Mouse (Mus musculus): ENCODE measurements at regions not wholly inside any gene's neighbourhood (a gene's known extent, or its start where the extent isn't known, plus 50 kb on each side); places are given as distances from the start of the nearest gene placed in this dataset.

DNA sequence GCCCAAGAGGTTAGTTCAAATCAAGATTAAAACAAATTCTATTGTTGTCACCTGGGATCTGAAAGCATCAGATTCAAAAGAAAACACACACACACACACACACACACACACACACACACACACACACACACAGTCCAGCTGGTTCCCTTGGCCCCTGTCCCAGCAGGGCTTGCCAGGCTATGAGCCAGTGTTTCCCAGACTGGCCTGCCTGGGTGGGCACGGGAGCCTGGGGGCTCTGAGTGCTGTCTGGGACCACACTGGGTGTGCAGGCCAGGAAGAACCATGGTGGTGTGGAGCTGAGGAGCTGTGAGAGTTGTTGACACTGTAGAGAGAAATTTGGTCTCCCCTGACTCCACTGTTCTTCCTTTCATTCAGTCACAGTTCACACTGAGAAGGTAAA lies 110.1 kb downstream of the Dad1 start:
- no peaks in the 10 kb centered on the region for H3K9me3 ChIP-seq (ENCODE audit: control insufficient read depth, low read length)
- no peak for TF ChIP-seq POLR2A (IDR thresholded peaks at IDR 0.05; ENCODE audit: borderline replicate concordance, extremely low read depth, insufficient read depth, insufficient read length)
- H3K36me3 ChIP-seq (ENCODE audit: control insufficient read depth, insufficient read depth, low read length), result no peaks in the 10 kb centered on the region
- H3K27ac ChIP-seq (replicated peaks; ENCODE audit: low read depth, low read length), result no peak overlapping the region
- ATAC-seq (ENCODE audit: low FRiP score, low read depth), result no peak
- H3K27me3 ChIP-seq (ENCODE audit: control insufficient read depth, insufficient read depth, low read length), result no peaks in the 10 kb centered on the region
- 90% methylated on average over 1 of the region's 1 CpGs for WGBS
- H3K4me2 ChIP-seq (replicated peaks; ENCODE audit: low read depth, low read length, severe bottlenecking), result no peak overlapping the region
- H3K9ac ChIP-seq (ENCODE audit: low read depth, low read length, severe bottlenecking), result no peak overlapping the region
- H3K4me3 ChIP-seq (replicated peaks; ENCODE audit: low read length), result no peak overlapping the region
- no peaks in the 10 kb centered on the region for H3K4me1 ChIP-seq (ENCODE audit: control insufficient read depth, insufficient read depth, low read length)
- DNase-seq (ENCODE audit: low spot score), result no peak

DNA sequence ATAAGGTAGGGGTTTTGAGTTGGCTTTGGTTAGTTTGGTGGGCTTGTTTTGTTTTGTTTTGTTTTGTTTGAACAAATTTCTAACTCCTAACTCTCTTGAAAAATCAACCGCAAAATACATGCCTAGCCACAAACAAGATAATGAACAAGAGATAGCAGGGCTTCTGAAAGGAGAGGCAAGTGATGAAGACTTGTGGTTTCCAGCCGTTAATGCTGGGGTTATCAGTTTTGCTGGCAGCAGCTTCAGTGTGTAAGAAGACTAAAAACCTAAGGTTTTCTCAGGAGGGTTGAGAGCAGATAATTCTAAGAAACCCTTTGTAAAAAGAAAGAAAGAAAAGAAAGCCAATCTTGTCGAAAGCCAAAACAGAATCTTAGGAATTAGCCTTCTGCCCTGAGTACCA lies 115.6 kb downstream of the Dad1 start:
- no peak for DNase-seq (ENCODE audit: low spot score)
- 95% methylated on average over 3 of the region's 3 CpGs for WGBS
- no peaks in the 10 kb centered on the region for H3K4me1 ChIP-seq (ENCODE audit: control insufficient read depth, insufficient read depth, low read length)
- no peak overlapping the region for H3K27ac ChIP-seq (replicated peaks; ENCODE audit: low read depth, low read length)
- H3K4me2 ChIP-seq (replicated peaks; ENCODE audit: low read depth, low read length, severe bottlenecking), result no peak overlapping the region
- no peaks in the 10 kb centered on the region for H3K36me3 ChIP-seq (ENCODE audit: control insufficient read depth, insufficient read depth, low read length)
- TF ChIP-seq POLR2A (IDR thresholded peaks at IDR 0.05; ENCODE audit: borderline replicate concordance, extremely low read depth, insufficient read depth, insufficient read length), result no peak
- H3K9ac ChIP-seq (ENCODE audit: low read depth, low read length, severe bottlenecking), result no peak overlapping the region
- no peak overlapping the region for H3K4me3 ChIP-seq (replicated peaks; ENCODE audit: low read length)
- ATAC-seq (ENCODE audit: low FRiP score, low read depth), result no peak
- no peaks in the 10 kb centered on the region for H3K9me3 ChIP-seq (ENCODE audit: control insufficient read depth, low read length)
- H3K27me3 ChIP-seq (ENCODE audit: control insufficient read depth, insufficient read depth, low read length), result no peaks in the 10 kb centered on the region

GRCm38 (mm10) chr14:54136538-54136937 lies 117.4 kb downstream of the Dad1 start:
- ATAC-seq (ENCODE audit: low FRiP score, low read depth), result no peak
- 61% methylated on average over 3 of the region's 3 CpGs for WGBS

GRCm38 (mm10) chr14:54128334-54128733 lies 125.6 kb downstream of the Dad1 start:
- Histone ChIP-seq H3K9ac (ENCODE audit: low read depth, low read length, severe bottlenecking) (no peak overlapping the region), H3K4me2 (replicated peaks; ENCODE audit: low read depth, low read length, severe bottlenecking) (no peak overlapping the region), H3K9me3 (ENCODE audit: control insufficient read depth, low read length) (no peaks in the 10 kb centered on the region), H3K27me3 (ENCODE audit: control insufficient read depth, insufficient read depth, low read length) (no peaks in the 10 kb centered on the region), H3K36me3 (ENCODE audit: control insufficient read depth, insufficient read depth, low read length) (no peaks in the 10 kb centered on the region), H3K4me3 (replicated peaks; ENCODE audit: low read length) (no peak overlapping the region), H3K4me1 (ENCODE audit: control insufficient read depth, insufficient read depth, low read length) (0 out of 2 replicates have a peak, but pooled peaks cover 5% of the 10 kb centered on the region), H3K27ac (replicated peaks; ENCODE audit: low read depth, low read length) (no peak overlapping the region)
- 41% methylated on average over 4 of the region's 4 CpGs for WGBS
- DNase-seq (ENCODE audit: low spot score) (peak; percentile 45), ATAC-seq (ENCODE audit: low FRiP score, low read depth) (no peak; the same call in 1 of the 2 replicates)
- TF ChIP-seq POLR2A (IDR thresholded peaks at IDR 0.05; ENCODE audit: borderline replicate concordance, extremely low read depth, insufficient read depth, insufficient read length), result no peak

More at GRCm38 (mm10) chr14:54136538-54136937, 117.4 kb downstream of the Dad1 start:
- Histone ChIP-seq H3K4me1 (ENCODE audit: control insufficient read depth, insufficient read depth, low read length) (no peaks in the 10 kb centered on the region), H3K9me3 (ENCODE audit: control insufficient read depth, low read length) (no peaks in the 10 kb centered on the region), H3K36me3 (ENCODE audit: control insufficient read depth, insufficient read depth, low read length) (no peaks in the 10 kb centered on the region), H3K27me3 (ENCODE audit: control insufficient read depth, insufficient read depth, low read length) (no peaks in the 10 kb centered on the region), H3K27ac (replicated peaks; ENCODE audit: low read depth, low read length) (no peak overlapping the region), H3K9ac (ENCODE audit: low read depth, low read length, severe bottlenecking) (no peak overlapping the region), H3K4me2 (replicated peaks; ENCODE audit: low read depth, low read length, severe bottlenecking) (no peak overlapping the region), H3K4me3 (replicated peaks; ENCODE audit: low read length) (no peak overlapping the region)
- DNase-seq (ENCODE audit: low spot score), result no peak
- no peak for TF ChIP-seq POLR2A (IDR thresholded peaks at IDR 0.05; ENCODE audit: borderline replicate concordance, extremely low read depth, insufficient read depth, insufficient read length)

GRCm38 (mm10) chr14:54125510-54125909 lies 128.4 kb downstream of the Dad1 start:
- DNase-seq (ENCODE audit: low spot score) (no peak), ATAC-seq (ENCODE audit: low FRiP score, low read depth) (no peak)
- no peaks in the 10 kb centered on the region for H3K27me3 ChIP-seq (ENCODE audit: control insufficient read depth, insufficient read depth, low read length)
- no peak overlapping the region for H3K27ac ChIP-seq (replicated peaks; ENCODE audit: low read depth, low read length)
- no peak for TF ChIP-seq POLR2A (IDR thresholded peaks at IDR 0.05; ENCODE audit: borderline replicate concordance, extremely low read depth, insufficient read depth, insufficient read length)
- no peak overlapping the region for H3K4me3 ChIP-seq (replicated peaks; ENCODE audit: low read length)
- H3K4me2 ChIP-seq (replicated peaks; ENCODE audit: low read depth, low read length, severe bottlenecking), result no peak overlapping the region
- H3K9me3 ChIP-seq (ENCODE audit: control insufficient read depth, low read length), result no peaks in the 10 kb centered on the region
- 0 out of 2 replicates have a peak, but pooled peaks cover 5% of the 10 kb centered on the region for H3K4me1 ChIP-seq (ENCODE audit: control insufficient read depth, insufficient read depth, low read length)
- H3K9ac ChIP-seq (ENCODE audit: low read depth, low read length, severe bottlenecking), result no peak overlapping the region
- no peaks in the 10 kb centered on the region for H3K36me3 ChIP-seq (ENCODE audit: control insufficient read depth, insufficient read depth, low read length)

GRCm38 (mm10) chr14:54121973-54122372 lies 131.9 kb downstream of the Dad1 start:
- DNase-seq (ENCODE audit: low spot score) (no peak), ATAC-seq (ENCODE audit: low FRiP score, low read depth) (no peak)
- Histone ChIP-seq H3K27me3 (ENCODE audit: control insufficient read depth, insufficient read depth, low read length) (no peaks in the 10 kb centered on the region), H3K9me3 (ENCODE audit: control insufficient read depth, low read length) (no peaks in the 10 kb centered on the region), H3K4me3 (replicated peaks; ENCODE audit: low read length) (no peak overlapping the region), H3K4me1 (ENCODE audit: control insufficient read depth, insufficient read depth, low read length) (0 out of 2 replicates have a peak, but pooled peaks cover 5% of the 10 kb centered on the region), H3K27ac (replicated peaks; ENCODE audit: low read depth, low read length) (no peak overlapping the region), H3K9ac (ENCODE audit: low read depth, low read length, severe bottlenecking) (no peak overlapping the region), H3K4me2 (replicated peaks; ENCODE audit: low read depth, low read length, severe bottlenecking) (no peak overlapping the region), H3K36me3 (ENCODE audit: control insufficient read depth, insufficient read depth, low read length) (no peaks in the 10 kb centered on the region)
- no peak for TF ChIP-seq POLR2A (IDR thresholded peaks at IDR 0.05; ENCODE audit: borderline replicate concordance, extremely low read depth, insufficient read depth, insufficient read length)
- 55% methylated on average over 7 of the region's 7 CpGs for WGBS
